Mouse (Mus musculus): ENCODE results near the gene Slc38a8.

The Slc38a8 gene

DNA sequence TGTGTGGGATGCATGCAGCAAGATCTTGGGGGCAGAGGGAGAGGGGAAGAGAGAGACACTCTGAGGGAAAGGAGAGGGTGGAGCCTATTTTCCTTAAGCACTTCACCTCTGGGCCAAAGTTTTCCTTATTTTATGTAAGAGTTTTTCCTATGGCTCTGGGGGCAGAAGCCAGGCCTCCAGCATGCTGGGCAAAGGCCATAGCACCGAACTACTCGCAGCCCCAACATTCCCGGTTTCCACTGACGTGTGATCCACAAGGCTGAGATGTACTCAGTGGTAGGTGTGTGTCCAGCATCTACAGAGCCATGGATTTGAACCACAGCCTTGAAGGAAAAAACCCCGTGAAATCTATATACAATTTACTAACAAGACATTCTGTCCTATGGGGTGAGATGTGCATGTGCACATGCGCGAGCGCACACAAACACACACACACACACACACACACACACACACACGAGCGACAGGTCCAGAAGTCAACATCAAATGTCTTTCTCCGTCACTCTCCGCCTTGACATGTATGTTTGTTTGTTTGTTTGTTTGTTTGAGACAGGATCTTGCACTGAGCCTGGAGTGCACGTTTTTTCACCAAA is 67.8 kb downstream of the Slc38a8 start, which contains the start of gene Osgin1:
Osgin1 (plus strand) TSS at position 543 of the 593 bp plus-strand sequence.
- ChIA-PET CTCF (interaction anchor here in 2 of 4 experiments (0.6 to 0.7 kb wide), 2 partner anchors 21 to 265 kb away, joined by 3 to 5 read pairs; no protein-coding TSS in a partner anchor), POLR2A (no interaction called here)

DNA sequence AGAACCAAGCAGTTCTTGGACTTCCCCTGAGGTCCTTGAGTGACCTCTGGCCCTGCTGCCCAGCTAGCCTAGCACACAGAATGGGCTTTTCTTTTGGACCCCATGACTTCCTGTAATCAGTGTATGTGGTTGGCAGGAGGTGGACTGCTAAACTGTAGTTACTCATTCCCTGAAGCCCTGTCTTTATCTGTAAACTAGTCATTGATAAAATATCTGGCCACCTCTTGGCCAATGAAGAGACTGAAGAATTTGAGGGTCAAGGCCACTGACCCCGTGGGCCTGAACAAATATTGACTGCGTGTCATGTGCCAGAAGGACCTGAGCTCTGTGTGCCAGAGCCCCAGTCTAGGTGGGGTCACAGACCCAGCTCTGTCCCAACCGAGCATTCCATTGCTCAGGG is 69.1 kb downstream of the Slc38a8 start:
- CTCF ChIA-PET, result interaction anchor here in 3 of 4 experiments (0.5 to 2.8 kb wide), 7 partner anchors 8 to 190 kb away, joined by 3 to 12 read pairs (median 6); partner anchors contain the start of gene Mbtps1 (in 1 of the 3)
- POLR2A ChIA-PET, result interaction anchor here in 2 of 4 experiments (0.6 to 1.4 kb wide), 5 partner anchors 9 to 1832 kb away, joined by 3 to 6 read pairs (median 3); partner anchors contain the start of gene Mbtps1 (in 1 of the 2)

DNA sequence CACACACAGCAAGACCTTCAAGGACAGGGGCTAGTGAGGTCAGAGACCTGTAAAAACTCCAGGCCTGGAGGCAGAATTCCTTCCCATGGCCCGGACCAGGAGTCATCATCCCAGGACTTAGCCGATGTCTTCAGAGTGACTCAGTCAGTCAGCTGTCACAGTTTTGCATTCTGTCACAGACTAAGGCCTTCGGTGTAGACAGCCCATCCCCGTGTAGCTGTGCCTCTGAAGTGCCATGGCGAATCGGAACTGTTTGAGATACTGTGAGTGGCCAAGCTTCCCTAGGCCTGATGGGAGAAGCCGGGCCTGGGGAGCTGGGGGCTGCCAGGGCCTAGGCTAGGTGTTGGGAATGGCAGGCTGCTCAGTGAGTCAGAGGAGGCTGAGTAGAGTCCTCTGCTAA is 70.8 kb downstream of the Slc38a8 start:
- CTCF ChIA-PET, result interaction anchor here (0.6 to 2.8 kb wide), 7 partner anchors 10 to 336 kb away, joined by 3 to 12 read pairs (median 6); no protein-coding TSS in a partner anchor
- POLR2A ChIA-PET, result interaction anchor here in 2 of 4 experiments (0.7 to 1.0 kb wide), 3 partner anchors 10 to 133 kb away, joined by 3 to 4 read pairs (median 3); no protein-coding TSS in a partner anchor

DNA sequence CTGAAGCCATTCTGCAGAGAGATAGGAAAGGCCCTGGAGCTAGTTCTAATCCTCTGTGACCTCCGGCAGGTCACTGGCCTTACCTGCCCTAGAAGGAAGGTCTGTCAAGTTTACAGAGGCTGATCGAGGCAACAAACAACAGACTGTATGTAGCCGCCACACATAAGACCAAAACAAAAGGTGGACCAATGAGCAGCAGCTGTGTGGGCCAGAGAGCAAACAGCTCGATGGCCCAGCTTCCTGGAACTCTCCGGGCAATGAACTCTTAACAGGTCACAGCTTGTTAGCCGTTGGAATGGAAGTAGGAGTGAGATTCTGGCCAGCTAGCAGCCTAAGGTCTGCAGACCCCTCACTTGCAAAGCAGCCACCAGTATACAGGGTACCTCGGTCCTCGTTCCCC is 71.2 kb downstream of the Slc38a8 start:
- POLR2A ChIA-PET, result interaction anchor here in 2 of 4 experiments (0.6 to 1.0 kb wide), 4 partner anchors 10 to 133 kb away, joined by 3 to 4 read pairs (median 4); no protein-coding TSS in a partner anchor

More for the DNA sequence above, 71.2 kb downstream of the Slc38a8 start:
- CTCF ChIA-PET, result interaction anchor here (0.6 to 2.8 kb wide), 6 partner anchors 10 to 259 kb away, joined by 3 to 12 read pairs (median 4); no protein-coding TSS in a partner anchor

All from embryonic stem cell, embryonic (primary cell).